Mouse (Mus musculus): ENCODE data around the gene Skida1.

Skida1 gene

DNA sequence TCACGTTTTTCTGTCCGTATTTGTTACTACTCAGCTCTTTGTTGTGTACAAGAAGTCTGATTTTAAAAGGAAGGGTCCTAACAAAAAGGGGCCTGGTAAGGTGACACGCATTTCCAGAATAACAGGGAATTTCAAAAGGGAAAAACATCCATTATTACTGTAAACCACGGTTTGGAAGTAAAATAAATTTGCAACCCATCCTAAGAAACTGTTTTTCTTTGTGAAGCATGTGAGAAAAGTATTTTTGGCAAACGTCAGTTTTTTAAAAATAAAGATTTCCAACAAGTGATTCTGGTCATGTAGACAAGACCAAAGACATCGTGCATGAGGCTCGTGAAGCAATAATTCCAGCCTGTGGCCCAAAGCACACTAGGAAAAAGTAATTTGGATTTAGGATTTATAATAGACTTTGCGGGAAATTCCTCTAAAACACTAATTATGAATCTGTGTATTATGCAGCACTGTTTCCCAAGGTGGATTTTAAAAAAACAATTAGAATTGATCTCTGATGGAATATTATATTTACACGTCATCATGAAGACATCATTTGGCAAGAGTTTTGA lies 9.4 kb upstream of the Skida1 start:
- no peak for TF ChIP-seq GATA4 (IDR thresholded peaks at IDR 0.05; ENCODE audit: insufficient replicate concordance, low read length)

DNA sequence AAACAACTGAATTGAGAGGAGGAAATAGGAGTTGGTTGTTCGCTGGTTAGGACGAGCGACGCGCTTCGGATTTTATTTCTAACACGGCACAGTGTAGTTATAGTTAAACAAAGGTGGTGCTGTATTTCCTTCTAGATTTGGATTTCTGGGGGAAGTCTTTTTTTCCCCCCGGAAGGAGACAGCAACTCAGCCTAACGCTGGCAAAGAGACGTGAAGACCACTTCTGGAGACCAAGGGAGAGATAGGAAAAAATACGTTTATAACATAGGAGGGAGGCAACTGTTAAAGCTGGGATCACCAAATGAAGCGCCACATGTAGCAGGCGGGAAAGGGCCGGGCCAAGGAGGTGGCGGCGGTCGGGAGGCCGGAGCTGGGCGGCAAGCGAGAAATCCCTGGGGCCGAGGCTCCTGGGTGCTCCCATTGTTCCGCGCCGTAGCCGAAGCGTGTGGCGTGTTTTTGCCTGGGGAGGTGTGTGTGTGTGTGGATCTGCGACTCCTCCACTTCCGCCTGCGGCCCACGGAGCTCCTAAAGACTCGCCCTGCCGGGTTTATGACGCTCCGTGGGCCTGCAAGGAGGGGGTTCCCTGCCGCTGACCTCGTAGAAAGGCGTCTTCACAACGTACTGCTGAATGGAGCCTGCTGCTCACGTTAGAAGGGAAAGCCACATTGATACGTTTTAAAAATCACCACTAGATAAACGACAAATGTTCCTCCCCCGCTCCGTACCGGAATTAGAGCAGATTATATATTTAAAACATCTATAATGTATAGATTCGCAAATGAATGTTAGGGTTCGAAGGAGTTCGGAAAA lies 8.7 kb upstream of the Skida1 start:
- TF ChIP-seq GATA4 (IDR thresholded peaks at IDR 0.05; ENCODE audit: insufficient replicate concordance, low read length): no peak

DNA sequence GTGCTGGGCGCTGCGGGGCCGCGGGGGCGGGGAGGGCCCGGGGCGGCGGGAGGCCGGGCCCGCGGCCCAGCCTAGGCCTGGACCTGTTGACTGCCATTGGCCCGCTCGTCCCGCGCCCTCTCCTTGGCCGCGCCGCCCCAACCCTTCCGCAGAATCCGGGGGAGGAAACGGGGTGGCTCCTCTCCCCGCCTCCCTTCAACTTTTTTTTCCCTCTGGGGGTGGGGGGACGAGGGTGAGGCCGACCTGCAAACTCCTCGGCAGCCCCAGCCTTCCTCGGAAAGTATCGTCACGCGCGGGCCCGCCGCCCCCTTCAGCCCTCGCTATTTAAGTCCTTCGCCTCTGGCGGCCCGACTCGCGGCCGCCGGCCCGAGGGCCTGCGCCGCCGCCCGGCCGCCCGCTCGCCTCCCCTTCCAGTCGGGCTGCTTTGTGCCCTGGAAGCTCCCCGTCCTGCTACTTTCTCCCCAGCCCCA lies 8.0 kb upstream of the Skida1 start:
- peak; percentile 27; the same call in 1 of the 2 replicates for TF ChIP-seq GATA4 (IDR thresholded peaks at IDR 0.05; ENCODE audit: insufficient replicate concordance, low read length)

DNA sequence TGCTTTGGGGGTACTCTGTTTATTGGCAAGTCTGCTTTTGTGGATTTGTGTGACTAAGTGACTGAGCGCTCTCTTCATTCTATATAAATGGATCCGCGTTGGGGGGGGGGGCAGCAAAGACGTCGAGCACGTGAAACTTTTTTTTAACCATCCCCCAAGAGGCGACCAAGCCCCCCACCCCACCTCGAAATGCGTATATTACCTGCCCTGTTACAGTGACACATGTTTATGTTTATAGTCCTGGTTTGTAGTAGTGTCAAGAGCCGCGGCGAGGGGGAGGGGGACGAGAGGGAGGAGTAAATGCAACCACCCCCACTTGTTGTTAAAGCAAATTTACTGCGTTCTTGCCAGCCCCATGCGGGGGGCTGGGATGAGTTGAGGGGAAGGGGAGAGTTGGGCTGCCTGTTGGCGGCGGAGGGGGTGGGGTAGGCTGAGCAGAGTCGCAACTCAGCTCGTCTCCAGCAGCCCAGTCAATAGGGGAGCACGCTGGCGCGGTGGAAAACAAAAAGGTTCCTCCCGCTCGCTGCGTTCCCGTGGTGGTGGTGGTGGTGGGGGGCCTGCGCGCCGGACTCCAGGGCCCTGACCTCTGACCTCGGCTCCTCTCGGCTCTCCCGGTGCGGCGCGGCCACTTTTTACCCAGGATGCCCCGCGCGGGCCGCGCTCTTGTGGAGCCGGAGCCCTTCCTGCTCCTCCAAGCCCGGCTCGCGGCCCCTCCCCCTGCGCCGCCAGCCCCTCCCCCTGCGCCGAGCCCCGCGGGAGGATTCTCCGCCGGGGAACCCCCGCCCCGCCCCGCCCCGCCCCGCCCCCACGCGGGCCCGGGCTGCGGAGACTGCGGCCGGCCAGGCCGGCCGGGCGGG lies 7.3 kb upstream of the Skida1 start:
- no peak for TF ChIP-seq GATA4 (IDR thresholded peaks at IDR 0.05; ENCODE audit: insufficient replicate concordance, low read length)

DNA sequence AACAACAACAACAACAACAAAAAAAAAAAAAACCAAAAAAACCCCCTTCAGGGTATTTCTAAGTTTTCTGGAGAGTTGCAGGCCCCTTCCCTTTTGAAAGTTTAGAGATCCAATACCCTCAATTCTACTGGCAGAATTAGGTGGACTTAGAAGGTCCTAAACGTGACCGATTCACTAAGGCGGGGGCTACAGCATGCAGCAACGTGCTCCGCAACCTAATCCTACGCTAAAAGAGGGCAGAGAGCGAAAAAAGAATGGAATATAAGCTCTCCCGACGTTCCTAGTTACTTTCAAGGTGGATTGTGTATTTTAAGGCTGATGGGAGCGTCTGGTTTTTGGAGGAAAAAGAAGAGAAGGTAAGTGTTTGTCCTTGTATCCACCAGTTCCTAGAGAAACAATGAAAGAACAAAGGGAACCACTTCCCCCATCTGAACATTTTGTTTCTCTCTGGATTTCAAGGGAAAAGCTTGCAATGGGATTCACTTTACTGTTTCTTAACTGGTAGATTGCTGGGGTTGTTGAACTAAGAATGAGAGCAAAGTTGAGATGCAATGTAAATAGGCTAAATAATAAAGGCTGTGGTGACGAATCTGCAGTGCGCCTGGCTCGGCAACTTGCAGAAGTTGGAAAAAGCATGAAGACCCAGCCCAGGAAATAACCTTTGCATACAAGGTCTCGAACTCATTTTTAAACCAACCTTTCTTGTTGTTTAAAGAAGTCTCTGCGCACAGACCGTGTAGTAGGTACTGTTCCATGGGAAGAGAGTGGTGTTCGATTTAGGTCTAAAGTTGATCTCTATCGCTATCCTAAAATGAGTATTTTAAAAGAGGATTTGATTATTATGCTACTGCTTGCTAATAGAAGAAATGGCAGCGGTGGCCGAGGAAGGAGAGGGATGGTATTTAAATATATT lies 6.4 kb upstream of the Skida1 start, which contains the start of gene Mllt10:
Gene Mllt10 (plus strand): TSS at position 222 of the 913 bp plus-strand sequence.
- TF ChIP-seq GATA4 (IDR thresholded peaks at IDR 0.05; ENCODE audit: insufficient replicate concordance, low read length): no peak

DNA sequence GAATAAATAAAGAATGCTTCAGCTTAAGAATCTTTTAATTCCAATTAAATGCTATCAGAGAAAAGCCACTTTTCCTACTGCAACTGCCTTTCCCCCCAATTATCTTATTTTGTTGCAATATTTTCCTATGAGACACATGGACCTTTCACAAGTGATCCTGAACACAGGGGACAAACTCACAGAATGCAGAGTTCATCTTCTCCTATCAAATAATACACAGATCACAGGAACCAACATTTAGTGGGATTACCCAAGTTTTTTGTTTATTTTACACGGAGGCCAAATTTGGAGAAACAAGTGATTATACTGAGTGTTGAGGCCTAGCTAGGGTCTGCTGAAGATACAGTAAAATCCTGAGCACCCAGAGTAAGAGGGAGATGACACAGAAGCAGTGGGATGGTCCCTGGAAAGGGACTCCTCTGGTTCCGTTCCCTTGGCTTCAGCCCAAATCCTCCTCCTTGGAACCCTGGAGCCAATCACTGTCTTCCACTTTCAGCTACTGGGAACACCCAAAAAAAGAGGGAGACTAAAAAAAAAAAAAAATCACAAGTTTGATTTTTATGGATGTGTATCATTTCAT lies 5.2 kb upstream of the Skida1 start:
- TF ChIP-seq GATA4 (IDR thresholded peaks at IDR 0.05; ENCODE audit: insufficient replicate concordance, low read length): no peak

DNA sequence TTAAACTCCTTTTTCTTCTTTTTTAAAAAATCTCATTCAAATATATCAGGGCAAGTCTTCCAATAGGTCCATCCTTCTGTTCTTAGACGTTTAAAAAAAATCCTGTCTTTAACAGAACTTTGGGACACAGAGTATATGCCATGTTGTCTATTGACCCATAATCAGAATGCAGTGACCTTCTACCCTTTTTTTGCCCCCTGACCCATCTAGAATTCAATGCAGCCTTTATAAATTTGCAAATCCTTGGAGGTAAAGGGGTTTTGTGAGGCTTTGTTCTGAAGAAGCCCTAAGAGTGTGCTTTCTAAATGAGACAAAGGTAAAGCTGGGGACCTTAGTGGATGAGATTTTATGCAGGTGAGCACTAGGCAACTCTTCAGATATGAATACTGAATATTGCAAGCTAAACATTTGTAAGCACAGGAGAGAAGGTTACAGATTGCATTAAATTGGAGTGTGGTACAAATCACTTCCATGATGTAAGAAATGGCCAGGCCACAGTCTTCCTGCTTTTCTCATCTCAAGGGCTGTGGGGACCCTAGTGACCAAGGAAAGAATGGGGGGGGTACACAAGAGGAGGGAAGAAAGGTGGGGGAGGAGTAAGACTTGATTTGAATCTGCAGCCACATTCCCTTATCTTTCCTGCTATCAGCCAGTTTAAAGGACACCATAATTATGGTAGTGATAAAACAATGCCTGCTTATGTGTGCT lies 4.5 kb upstream of the Skida1 start:
- no peak for TF ChIP-seq GATA4 (IDR thresholded peaks at IDR 0.05; ENCODE audit: insufficient replicate concordance, low read length)

DNA sequence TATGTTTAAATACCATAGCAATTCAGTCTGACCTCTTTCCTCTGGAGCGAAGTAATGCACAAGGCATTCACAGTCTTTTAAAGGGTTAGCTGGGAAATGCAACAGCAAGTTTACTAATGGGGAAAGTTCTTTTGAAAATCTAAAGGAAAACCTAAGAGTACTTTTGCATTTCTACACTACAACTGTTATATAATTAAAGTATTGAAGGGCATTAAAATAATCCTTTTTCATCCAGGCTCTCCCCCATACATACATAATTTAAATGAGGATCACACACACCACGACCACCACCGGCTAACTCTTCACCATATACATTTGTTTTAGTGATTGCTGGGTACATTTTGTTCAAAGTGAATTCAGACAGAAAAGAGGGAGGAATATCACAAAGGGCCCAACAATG lies 3.7 kb upstream of the Skida1 start:
- TF ChIP-seq GATA4 (IDR thresholded peaks at IDR 0.05; ENCODE audit: insufficient replicate concordance, low read length): no peak

DNA sequence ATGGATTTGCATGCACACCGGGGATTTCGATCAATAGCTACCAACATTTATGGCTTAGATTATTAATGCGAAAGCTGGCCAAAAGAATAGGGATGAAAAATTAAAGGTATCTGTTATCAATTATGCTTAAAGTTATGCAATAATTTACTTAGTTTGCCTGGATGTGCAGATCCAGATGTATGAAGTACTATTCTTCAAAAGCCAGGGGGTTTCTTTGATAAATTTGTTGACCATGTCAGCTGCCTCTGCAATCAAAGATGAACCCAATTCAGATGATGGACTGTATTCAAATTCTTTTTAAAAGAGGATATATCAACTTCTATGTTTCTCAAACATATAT lies 3.0 kb upstream of the Skida1 start:
- no peak for TF ChIP-seq GATA4 (IDR thresholded peaks at IDR 0.05; ENCODE audit: insufficient replicate concordance, low read length)

DNA sequence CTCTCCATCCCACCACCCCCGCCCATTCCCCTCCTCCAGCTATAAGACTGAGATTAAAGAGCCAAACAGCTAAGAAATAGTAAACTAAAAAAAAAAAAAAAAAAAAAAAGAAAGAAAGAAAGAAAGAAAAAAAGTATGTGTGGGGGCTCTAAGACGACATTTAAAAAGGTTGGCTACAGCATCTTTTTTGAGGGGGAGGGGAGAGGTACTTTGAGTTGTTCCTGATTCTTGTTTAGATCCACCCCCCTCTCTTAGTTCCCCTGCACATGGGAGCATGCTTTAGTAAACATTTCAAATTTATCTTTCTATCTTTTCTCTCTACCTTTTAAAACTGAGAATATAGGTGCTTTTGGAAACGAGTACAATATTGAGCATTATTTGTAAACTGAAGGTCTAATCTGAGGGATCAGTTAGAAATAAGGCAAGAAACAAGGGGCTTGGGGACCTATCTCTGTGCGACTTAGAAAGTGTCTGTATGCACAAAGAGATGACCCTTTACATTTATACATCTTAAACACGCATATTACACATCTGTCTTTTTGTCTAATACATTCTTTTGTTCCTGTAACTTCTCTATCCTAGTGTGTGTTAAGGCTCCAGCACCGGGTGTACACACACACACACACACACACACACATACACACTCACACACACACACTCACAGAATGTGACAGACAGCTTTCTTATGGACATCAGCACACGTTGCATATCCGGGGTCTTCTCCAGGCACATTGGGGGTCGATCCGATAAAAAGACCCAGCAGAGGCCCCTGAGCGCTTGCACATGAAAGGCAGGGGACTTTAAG lies 2.4 kb upstream of the Skida1 start:
- TF ChIP-seq GATA4 (IDR thresholded peaks at IDR 0.05; ENCODE audit: insufficient replicate concordance, low read length): no peak

DNA sequence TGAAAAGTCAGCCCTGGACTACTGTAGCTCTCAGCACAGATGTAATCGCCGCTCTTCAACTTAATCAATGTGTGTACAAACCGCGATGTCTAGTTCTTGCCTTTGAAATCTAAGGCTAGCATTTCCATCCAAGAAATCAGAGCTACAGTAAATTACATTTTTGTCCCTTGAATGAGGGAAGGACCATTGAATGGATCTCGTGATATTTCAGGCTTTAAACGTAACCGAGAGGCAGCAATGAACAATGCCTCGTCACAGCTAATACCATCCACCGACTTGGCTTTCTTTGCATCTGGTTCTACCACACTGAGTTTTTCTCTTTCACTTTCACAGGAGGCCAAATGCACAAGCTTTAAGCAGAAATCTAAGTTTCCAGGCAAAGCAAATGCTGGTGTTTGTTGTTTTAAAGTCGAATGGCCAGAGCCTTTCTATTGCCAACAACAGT lies 1.7 kb upstream of the Skida1 start:
- TF ChIP-seq GATA4 (IDR thresholded peaks at IDR 0.05; ENCODE audit: insufficient replicate concordance, low read length): no peak

DNA sequence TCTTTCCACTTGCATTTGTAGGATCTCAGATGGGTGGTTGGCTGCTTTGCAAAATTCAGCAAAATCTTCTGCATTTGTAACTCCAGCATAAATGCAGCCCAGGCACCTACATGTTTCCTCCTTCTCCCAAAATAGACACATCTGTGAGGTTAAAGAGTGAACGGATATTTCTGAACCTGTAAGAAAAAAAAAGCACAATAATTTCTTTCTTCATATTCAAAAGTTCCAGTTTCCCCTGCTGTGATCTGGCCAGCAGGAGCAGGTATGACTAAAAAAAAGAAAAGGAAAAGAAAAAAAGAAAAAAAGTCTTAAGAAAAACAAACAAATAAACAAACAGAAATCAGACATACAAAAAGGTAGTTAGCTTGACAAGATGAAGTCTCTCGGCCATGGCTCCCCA lies 1.2 kb upstream of the Skida1 start:
- TF ChIP-seq GATA4 (IDR thresholded peaks at IDR 0.05; ENCODE audit: insufficient replicate concordance, low read length): no peak

DNA sequence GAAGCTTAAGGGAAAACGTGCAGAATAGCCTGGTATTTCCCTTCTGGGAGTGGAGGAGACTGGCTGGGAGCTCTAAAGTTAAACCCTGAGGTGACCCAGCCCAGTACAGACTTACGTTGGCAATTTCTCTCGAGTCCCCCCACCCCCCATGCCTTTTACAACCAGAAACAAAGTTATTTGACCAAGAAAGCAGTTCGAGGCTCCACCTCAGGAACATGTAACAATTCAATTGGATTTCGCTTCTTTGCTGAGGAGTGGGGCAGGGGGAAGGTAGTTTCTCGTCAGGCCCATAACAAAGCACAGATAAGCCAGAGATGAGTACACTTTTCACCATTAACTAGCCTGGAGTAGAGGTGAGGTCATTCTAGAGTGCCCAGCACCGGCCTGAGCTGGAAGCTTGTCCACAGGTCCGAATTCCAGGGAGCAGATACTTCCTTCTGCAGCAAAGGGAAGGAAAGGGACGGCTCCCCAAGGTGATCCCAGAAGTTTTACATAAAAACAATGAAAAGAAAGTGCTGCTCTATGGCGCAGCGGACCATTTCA lies 499 bp upstream of the Skida1 start:
- no peak for TF ChIP-seq GATA4 (IDR thresholded peaks at IDR 0.05; ENCODE audit: insufficient replicate concordance, low read length)
